Mouse (Mus musculus) liver, adult 2 months (tissue): ENCODE measurements around the gene Zfp114. TPM values are rescaled to one million over a fixed set of nuclear protein-coding genes. Genes with fewer than 3 reads are reported as not detected.

Experiments
- DNase-seq: peaks from one replicate; pipeline ENCODE4 v3.0.0-alpha.2; 2011; ENCODE audit warnings: low read depth, low spot score; ENCODE audit errors: extremely low read depth
- H3K27ac ChIP-seq: fragments of 200-500 bp; replicated peaks from 2 replicates; pipeline ENCODE4 v1.5.1; 2012; ENCODE audit warnings: low read depth, mild to moderate bottlenecking, control low read depth, inconsistent platforms, low read length; ENCODE audit not compliant: insufficient read depth
- H3K27me3 ChIP-seq: fragments of 200-500 bp; 2 replicates; pipeline ENCODE4 v1.6.1; 2012; ENCODE audit warnings: mild to moderate bottlenecking, moderate library complexity, low read length, inconsistent platforms; ENCODE audit not compliant: control insufficient read depth, insufficient read depth
- H3K36me3 ChIP-seq: fragments of 200-500 bp; 2 replicates; pipeline ENCODE4 v1.6.1; 2012; ENCODE audit warnings: low read length, inconsistent platforms; ENCODE audit not compliant: control insufficient read depth, insufficient read depth
- H3K4me1 ChIP-seq: fragments of 200-500 bp; 2 replicates; pipeline ENCODE4 v1.6.1; 2011; ENCODE audit warnings: low read length; ENCODE audit not compliant: control insufficient read depth, insufficient read depth
- H3K4me3 ChIP-seq: fragments of 200-500 bp; 2 replicates; pipeline ENCODE4 v1.5.1; 2011; ENCODE audit warnings: low read depth, mild to moderate bottlenecking, control low read depth, low read length, moderate library complexity; ENCODE audit not compliant: insufficient read depth
- H3K79me2 ChIP-seq: fragments of 200-500 bp; 2 replicates; pipeline ENCODE4 v1.6.1; 2012; ENCODE audit warnings: inconsistent platforms, mild to moderate bottlenecking, low read length, moderate library complexity; ENCODE audit not compliant: control insufficient read depth, insufficient read depth
- H3K9ac ChIP-seq: fragments of 200-500 bp; 2 replicates; pipeline ENCODE4 v1.6.1; 2012; ENCODE audit warnings: low read depth, mild to moderate bottlenecking, control low read depth, inconsistent platforms, low read length
- CTCF ChIP-seq: fragments of 200-500 bp; IDR thresholded peaks from 2 replicates; pipeline ENCODE4 v1.5.1; 2011; ENCODE audit warnings: low read depth, low read length, control low read depth
- POLR2A ChIP-seq: fragments of 200-500 bp; IDR thresholded peaks from 2 replicates; pipeline ENCODE4 v1.6.1; 2011; ENCODE audit warnings: low read length, control low read depth; ENCODE audit not compliant: insufficient read depth; ENCODE audit errors: extremely low read depth
- WGBS: fragments of 180-500 bp; shearing (Covaris S2); methylation state at CpG from one replicate; pipeline ENCODE4 v1.1.7; 2018; 5-methylcytosine and 5-hydroxymethylcytosine counted together
- polyA plus RNA-seq: library from polyadenylated mRNA; depleted of rRNA; stranded (reverse); fragments of >200 nt; gene quantifications from 2 replicates; pipeline ENCODE4 v1.2.3, GENCODE M21; 2012; rRNA removed
- total RNA-seq: library from RNA; depleted of rRNA; stranded (reverse); fragments of >200 nt; gene quantifications from 2 replicates; pipeline ENCODE4 v1.2.3, GENCODE M21; 2014; rRNA removed

The Zfp114 gene
- total and polyA plus RNA-seq, 2 experiments = 0.06 to 0.37 TPM

GRCm38 (mm10) chr7:24211343-24211742 is 36.5 kb downstream of the Zfp114 start, which contains the start of gene Zfp111:
Gene Zfp111 (minus strand): TSS chr7:24211443.
- TF ChIP-seq POLR2A (no peak), CTCF (no peak)
- no peak within 1 kb of the TSS for H3K9ac ChIP-seq
- no peaks in the 10 kb centered on the region for H3K27me3 ChIP-seq
- H3K36me3 ChIP-seq = no peaks in the 10 kb centered on the region
- no peak within 1 kb of the TSS for H3K27ac ChIP-seq
- H3K4me3 ChIP-seq = no peak within 1 kb of the TSS
- H3K79me2 ChIP-seq = no peaks in the 10 kb centered on the region; the same call in 1 of the 2 replicates
- no peak for DNase-seq
- H3K4me1 ChIP-seq = peaks cover 4% of the 10 kb centered on the region; the same call in 1 of the 2 replicates
- 81% methylated on average over 5 of the region's 5 CpGs for WGBS

Other genes with a start within 250 kb of the Zfp114 start
- not detected in 2 replicates for gene Vmn1r179, start 248.1 kb upstream of the Zfp114 start, total RNA-seq
- not detected in 2 replicates for gene Vmn1r179, start 248.1 kb upstream of the Zfp114 start, polyA plus RNA-seq
- not detected in 2 replicates for gene Vmn1r180, start 224.4 kb upstream of the Zfp114 start, total RNA-seq
- gene Vmn1r180, start 224.4 kb upstream of the Zfp114 start, polyA plus RNA-seq = not detected in 2 replicates
- not detected in 2 replicates for gene Vmn1r181, start 200.4 kb upstream of the Zfp114 start, total RNA-seq
- not detected in 2 replicates for gene Vmn1r181, start 200.4 kb upstream of the Zfp114 start, polyA plus RNA-seq
- not detected in 2 replicates for gene V1rd19, start 173.4 kb upstream of the Zfp114 start, total RNA-seq
- not detected in 2 replicates for gene V1rd19, start 173.4 kb upstream of the Zfp114 start, polyA plus RNA-seq
- not detected in 2 replicates for gene Vmn1r183, start 121.8 kb upstream of the Zfp114 start, total RNA-seq
- not detected in 2 replicates for gene Vmn1r183, start 121.8 kb upstream of the Zfp114 start, polyA plus RNA-seq
- 8.6 and 9.5 TPM in 2 replicates for gene Zfp180, start 93.1 kb upstream of the Zfp114 start, total RNA-seq
- 11.5 and 12.7 TPM in 2 replicates for gene Zfp180, start 93.1 kb upstream of the Zfp114 start, polyA plus RNA-seq
- 0.81 and 1.1 TPM in 2 replicates for gene Zfp112, start 62.7 kb upstream of the Zfp114 start, total RNA-seq
- 0.42 and 1.1 TPM in 2 replicates for gene Zfp112, start 62.7 kb upstream of the Zfp114 start, polyA plus RNA-seq
- gene Zfp235, start 40.9 kb upstream of the Zfp114 start, total RNA-seq = 6.1 and 7.7 TPM in 2 replicates
- 3.3 and 3.8 TPM in 2 replicates for gene Zfp235, start 40.9 kb upstream of the Zfp114 start, polyA plus RNA-seq
- 2.5 and 2.7 TPM in 2 replicates for gene Zfp111, start 36.4 kb downstream of the Zfp114 start, total RNA-seq
- 0.69 and 0.87 TPM in 2 replicates for gene Zfp111, start 36.4 kb downstream of the Zfp114 start, polyA plus RNA-seq
- 3.1 and 3.6 TPM in 2 replicates for gene Zfp109, start 62.5 kb downstream of the Zfp114 start, total RNA-seq
- 0.98 and 1.3 TPM in 2 replicates for gene Zfp109, start 62.5 kb downstream of the Zfp114 start, polyA plus RNA-seq
- 2.4 and 2.7 TPM in 2 replicates for gene Zfp108, start 79.7 kb downstream of the Zfp114 start, total RNA-seq
- gene Zfp108, start 79.7 kb downstream of the Zfp114 start, polyA plus RNA-seq = 0.38 and 0.61 TPM in 2 replicates
- gene Zfp93, start 95.4 kb downstream of the Zfp114 start, total RNA-seq = 2.9 and 3.6 TPM in 2 replicates
- 1.3 TPM in 2 replicates for gene Zfp93, start 95.4 kb downstream of the Zfp114 start, polyA plus RNA-seq
- 0.94 and 1.8 TPM in 2 replicates for gene Zfp61, start 126.2 kb downstream of the Zfp114 start, total RNA-seq
- gene Zfp61, start 126.2 kb downstream of the Zfp114 start, polyA plus RNA-seq = 0.48 and 0.50 TPM in 2 replicates
- 2.4 and 2.8 TPM in 2 replicates for gene Zfp94, start 141.6 kb downstream of the Zfp114 start, total RNA-seq
- gene Zfp94, start 141.6 kb downstream of the Zfp114 start, polyA plus RNA-seq = 2.6 and 3.3 TPM in 2 replicates
- gene Tescl, start 158.9 kb downstream of the Zfp114 start, total RNA-seq = not detected in 2 replicates
- gene Tescl, start 158.9 kb downstream of the Zfp114 start, polyA plus RNA-seq = not detected in 2 replicates
- gene Lypd5, start 174.1 kb downstream of the Zfp114 start, total RNA-seq = not detected in 2 replicates
- gene Lypd5, start 174.1 kb downstream of the Zfp114 start, polyA plus RNA-seq = not detected in 2 replicates
- gene Kcnn4, start 195.2 kb downstream of the Zfp114 start, total RNA-seq = 0.20 and 0.83 TPM in 2 replicates
- 0.55 and 0.66 TPM in 2 replicates for gene Kcnn4, start 195.2 kb downstream of the Zfp114 start, polyA plus RNA-seq
- 3.7 and 5.0 TPM in 2 replicates for gene Smg9, start 224.6 kb downstream of the Zfp114 start, total RNA-seq
- 11.7 and 17.8 TPM in 2 replicates for gene Smg9, start 224.6 kb downstream of the Zfp114 start, polyA plus RNA-seq